Mouse (Mus musculus) Patski (cell line): Measurements from ENCODE around the gene Rbpj. TPM values are rescaled to one million over a fixed set of nuclear protein-coding genes. Genes with fewer than 3 reads are reported as not detected.

Experiments
- ATAC-seq: fragments of 100-300 bp; one replicate; pipeline ENCODE4 v1.8.0; 2021
- CTCF ChIA-PET: fragments of 350-600 bp; sonication (Branson Sonifier 250); formaldehyde crosslinking; loops from one replicate; lab custom pipeline; 2022; ENCODE audit warnings: inconsistent platforms; lab: Charles Lee
- POLR2A ChIA-PET: fragments of 350-600 bp; sonication (Branson Sonifier 250); formaldehyde crosslinking; loops from one replicate; lab custom pipeline; 2022; ENCODE audit warnings: antibody characterized with exemption, inconsistent platforms; lab: Charles Lee
- DNase-seq: peaks from one replicate; pipeline ENCODE4 v3.0.0-alpha.2; 2011; ENCODE audit warnings: low read depth, low spot score
- H3K27me3 ChIP-seq: fragments of 371-371 bp; one replicate; pipeline ENCODE4 v1.5.1; 2021
- CTCF ChIP-seq: fragments of 100-300 bp; IDR thresholded peaks from one replicate; pipeline ENCODE4 v1.5.1; 2021
- in situ Hi-C: fragments of 300-500 bp; cut with MboI; formaldehyde crosslinking; loops from 3 replicates; pipeline ENCODE4 v1.11.1; 2018; ENCODE audit warnings: low pct_unique_long_range_greater_than_20kb, mixed read lengths
- polyA plus RNA-seq: library from polyadenylated mRNA; unstranded; gene quantifications from one replicate; pipeline ENCODE4 v1.2.3, GENCODE M21; 2021

The Rbpj gene
- polyA plus RNA-seq, 1 experiment from 2014 or later: 64.2 TPM

DNA sequence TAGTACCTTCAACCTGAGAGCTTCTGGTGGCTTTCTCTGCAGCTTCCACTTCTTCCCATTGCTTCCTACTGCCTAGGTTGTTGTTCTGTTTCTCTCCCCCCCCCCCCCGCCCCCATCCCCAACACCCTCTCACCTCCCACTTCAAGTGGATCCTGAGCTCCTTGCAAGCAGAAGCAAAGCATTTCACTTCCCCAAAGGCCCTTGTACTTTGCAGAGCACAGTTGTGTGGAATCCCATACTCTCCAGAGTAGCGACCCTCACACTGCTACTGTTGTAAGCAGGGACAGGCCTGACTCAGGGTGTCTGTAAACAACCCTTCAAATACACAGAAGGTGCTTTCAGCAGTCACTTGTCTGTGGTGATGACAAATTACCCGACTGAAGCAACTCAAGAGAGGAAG lies 37.3 kb downstream of the Rbpj start:
- ChIA-PET POLR2A (no interaction called here), CTCF (interaction anchor here (0.8 to 3.7 kb wide), 5 partner anchors 10 to 90 kb away, joined by 3 to 12 read pairs (median 3); no protein-coding TSS in a partner anchor)
- DNase-seq (no peak), ATAC-seq (no peak)
- H3K27me3 ChIP-seq: no peaks in the 10 kb centered on the region
- in situ Hi-C loops: no loop called here
- no peak for TF ChIP-seq CTCF

DNA sequence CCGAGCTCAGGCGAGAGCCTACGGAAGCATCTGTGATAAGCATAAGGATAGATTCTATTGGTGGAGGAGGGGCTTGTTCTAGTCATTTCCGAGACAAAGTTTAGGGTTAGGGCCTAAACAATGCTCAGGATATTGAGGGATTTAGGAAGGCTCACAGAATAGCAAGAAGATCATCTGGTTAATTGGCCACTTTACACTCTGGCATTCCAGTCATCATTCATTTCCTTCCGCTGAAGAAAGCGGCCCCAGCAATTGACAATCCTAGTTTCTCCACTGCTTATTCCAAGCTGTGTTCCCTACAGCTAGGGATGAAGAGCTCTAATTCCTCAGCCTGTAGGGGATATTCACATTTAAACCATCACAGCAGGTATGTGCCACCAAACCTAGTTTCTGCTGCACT lies 39.8 kb downstream of the Rbpj start:
- POLR2A ChIA-PET: no interaction called here
- ATAC-seq (no peak), DNase-seq (no peak)
- CTCF ChIA-PET: interaction anchor here (0.8 to 1.4 kb wide), 3 partner anchors 11 to 151 kb away, joined by 3 to 4 read pairs (median 3); no protein-coding TSS in a partner anchor
- no peaks in the 10 kb centered on the region for H3K27me3 ChIP-seq
- in situ Hi-C loops: no loop called here
- TF ChIP-seq CTCF: no peak

DNA sequence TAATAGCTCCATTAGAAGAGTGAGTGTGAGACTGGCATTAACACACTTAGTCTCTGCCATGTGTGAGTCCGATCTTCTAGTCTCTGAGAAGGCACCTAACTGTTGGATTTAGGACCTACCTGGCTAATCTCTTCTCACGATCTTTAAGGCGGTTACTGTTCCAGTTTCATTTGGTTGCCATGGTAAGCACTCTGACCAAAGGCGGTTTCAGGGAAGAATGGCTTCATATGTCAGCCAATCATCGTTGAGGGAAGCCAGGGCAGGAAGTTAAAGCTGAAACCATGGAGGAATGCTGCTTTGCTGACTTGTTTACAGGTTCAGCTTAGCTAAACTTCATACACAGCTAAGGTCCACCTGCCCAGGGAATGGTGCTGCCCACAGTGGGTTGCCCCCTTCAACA lies 41.4 kb downstream of the Rbpj start:
- H3K27me3 ChIP-seq: no peaks in the 10 kb centered on the region
- ATAC-seq: no peak
- no peak for TF ChIP-seq CTCF
- POLR2A ChIA-PET: no interaction called here
- in situ Hi-C loops: no loop called here
- no peak for DNase-seq
- CTCF ChIA-PET: interaction anchor here (0.7 to 1.2 kb wide), 2 partner anchors 9 to 10 kb away, joined by 3 to 4 read pairs; no protein-coding TSS in a partner anchor

GRCm38 (mm10) chr5:53509465-53509864 lies 43.5 kb downstream of the Rbpj start:
- ATAC-seq: peak; percentile 56

DNA sequence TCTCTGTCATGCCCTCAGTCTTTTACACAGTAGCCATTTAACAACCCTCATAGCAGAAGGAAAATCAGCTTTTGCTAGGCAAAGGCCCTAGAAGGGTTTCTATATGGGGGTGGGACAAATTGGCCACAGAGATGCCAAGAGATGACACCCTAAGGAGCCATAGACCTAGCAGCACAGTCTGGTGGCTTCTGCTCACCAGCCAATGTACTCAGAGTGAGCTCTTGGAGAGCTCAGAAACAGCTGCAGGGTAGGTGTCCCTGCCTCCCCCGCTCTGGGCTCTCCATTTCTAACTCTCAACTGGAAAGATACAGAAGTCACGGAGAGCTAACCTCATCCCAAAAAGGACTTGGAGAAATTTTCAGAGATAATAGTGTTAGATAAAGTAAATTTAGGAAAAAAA lies 44.0 kb downstream of the Rbpj start:
- in situ Hi-C loops: no loop called here
- DNase-seq (no peak), ATAC-seq (no peak)
- ChIA-PET POLR2A (interaction anchor here (0.5 to 0.7 kb wide), 2 partner anchors 10 to 24 kb away, joined by 3 read pairs; no protein-coding TSS in a partner anchor), CTCF (interaction anchor here (1.0 to 2.8 kb wide), 4 partner anchors 10 to 81 kb away, joined by 4 to 9 read pairs (median 4); no protein-coding TSS in a partner anchor)
- no peaks in the 10 kb centered on the region for H3K27me3 ChIP-seq
- TF ChIP-seq CTCF: no peak

More at GRCm38 (mm10) chr5:53509465-53509864, 43.5 kb downstream of the Rbpj start:
- no peaks in the 10 kb centered on the region for H3K27me3 ChIP-seq
- ChIA-PET POLR2A (interaction anchor here (0.5 to 0.9 kb wide), 3 partner anchors 9 to 23 kb away, joined by 3 read pairs; no protein-coding TSS in a partner anchor), CTCF (interaction anchor here (1.0 to 2.8 kb wide), 5 partner anchors 10 to 80 kb away, joined by 3 to 9 read pairs (median 4); no protein-coding TSS in a partner anchor)
- no peak for DNase-seq
- TF ChIP-seq CTCF: no peak
- in situ Hi-C loops: no loop called here

GRCm38 (mm10) chr5:53511426-53511825 lies 45.5 kb downstream of the Rbpj start:
- CTCF ChIA-PET: interaction anchor here (1.6 to 3.3 kb wide), 2 partner anchors 10 to 14 kb away, joined by 5 to 12 read pairs; no protein-coding TSS in a partner anchor
- POLR2A ChIA-PET: no interaction called here
- in situ Hi-C loops: no loop called here
- no peak for TF ChIP-seq CTCF
- no peaks in the 10 kb centered on the region for H3K27me3 ChIP-seq
- DNase-seq (no peak), ATAC-seq (no peak)

DNA sequence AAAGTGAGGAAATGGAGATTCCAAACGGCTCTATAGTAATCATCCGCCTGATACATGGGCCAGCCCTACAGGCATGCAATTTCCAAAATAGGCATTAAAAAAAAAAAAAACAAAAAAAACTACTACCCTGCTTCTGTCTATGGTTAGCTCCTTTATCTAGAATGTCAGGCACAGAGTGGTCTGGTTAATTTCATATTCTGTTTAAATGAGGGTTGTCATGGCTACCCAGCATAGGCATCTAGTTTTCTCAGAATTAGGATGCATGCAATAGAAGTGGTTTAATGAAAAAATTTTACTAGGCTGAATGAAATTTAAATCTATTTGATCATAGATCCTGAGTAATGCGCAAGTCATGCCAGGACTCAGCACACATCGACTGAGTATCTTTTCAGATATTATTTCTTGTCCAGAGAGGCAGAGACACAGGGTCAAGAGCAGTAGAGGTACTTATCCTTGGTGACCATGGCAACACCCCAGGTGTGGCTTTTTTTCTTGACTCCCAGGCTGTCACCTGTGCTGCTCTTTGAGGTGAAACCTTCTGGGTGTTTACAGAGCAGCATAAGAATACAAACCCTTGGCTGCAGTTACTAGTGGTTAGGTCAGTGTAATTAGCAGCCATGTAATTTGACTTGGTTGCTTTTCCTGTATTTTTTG lies 49.1 kb downstream of the Rbpj start:
- no peak for DNase-seq
- ATAC-seq: no peak
- in situ Hi-C loops: no loop called here

DNA sequence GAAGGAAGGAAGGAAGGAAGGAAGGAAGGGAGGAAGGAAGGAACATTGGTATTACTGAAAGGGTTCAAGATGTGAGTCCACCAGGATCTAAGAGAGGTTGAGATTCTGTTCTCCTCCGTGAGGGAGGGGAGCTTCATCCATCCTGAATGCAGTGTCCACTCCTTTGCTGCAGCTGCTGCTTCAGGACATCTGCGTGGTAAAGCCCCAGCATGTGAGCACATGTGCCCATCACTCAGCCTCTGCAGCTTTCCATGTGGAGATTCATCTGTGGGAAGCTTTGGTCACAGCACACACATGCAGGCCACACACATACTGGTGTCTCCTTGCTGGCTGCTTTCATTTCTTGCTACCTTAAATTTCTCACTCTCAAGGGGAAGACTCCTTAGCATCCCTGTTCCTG lies 50.5 kb downstream of the Rbpj start:
- ChIA-PET POLR2A (no interaction called here), CTCF (interaction anchor here (1.0 to 1.5 kb wide), 3 partner anchors 9 to 11 kb away, joined by 3 read pairs; no protein-coding TSS in a partner anchor)
- ATAC-seq (no peak), DNase-seq (no peak)
- in situ Hi-C loops: no loop called here
- no peak for TF ChIP-seq CTCF
- no peaks in the 10 kb centered on the region for H3K27me3 ChIP-seq

More for the DNA sequence above, 49.1 kb downstream of the Rbpj start:
- CTCF ChIA-PET: interaction anchor here (0.8 to 3.3 kb wide), 3 partner anchors 10 to 21 kb away, joined by 4 to 12 read pairs (median 5); no protein-coding TSS in a partner anchor
- POLR2A ChIA-PET: no interaction called here
- TF ChIP-seq CTCF: no peak
- H3K27me3 ChIP-seq: no peaks in the 10 kb centered on the region

GRCm38 (mm10) chr5:53517802-53518201 lies 51.9 kb downstream of the Rbpj start:
- in situ Hi-C loops: no loop called here
- DNase-seq (no peak), ATAC-seq (no peak)
- TF ChIP-seq CTCF: no peak
- CTCF ChIA-PET: interaction anchor here (0.9 to 1.2 kb wide), 3 partner anchors 15 to 54 kb away, joined by 3 to 4 read pairs (median 3); no protein-coding TSS in a partner anchor
- POLR2A ChIA-PET: interaction anchor here (1.0 to 1.7 kb wide), 2 partner anchors 9 to 17 kb away, joined by 3 read pairs; no protein-coding TSS in a partner anchor
- no peaks in the 10 kb centered on the region for H3K27me3 ChIP-seq

DNA sequence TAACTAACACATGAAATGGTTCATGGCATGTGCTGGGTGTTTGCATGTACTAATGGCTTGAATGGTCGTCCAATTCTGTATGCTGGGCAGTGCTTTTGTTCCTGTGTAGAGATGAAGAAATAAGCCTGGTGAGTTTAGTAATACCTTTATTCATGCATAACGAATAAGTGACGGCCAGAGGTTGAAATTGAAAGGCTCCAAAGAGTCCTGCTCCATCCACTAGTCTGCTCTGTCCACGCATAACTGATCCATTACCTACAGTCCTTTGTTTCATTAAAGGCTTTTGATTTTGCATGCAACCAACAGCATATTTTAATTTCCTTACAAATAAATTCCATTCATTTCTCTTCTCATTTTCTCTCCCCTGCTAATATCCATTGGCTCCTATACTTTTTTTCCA lies 53.2 kb downstream of the Rbpj start:
- ChIA-PET CTCF (no interaction called here), POLR2A (no interaction called here)
- DNase-seq (peak; percentile 48), ATAC-seq (peak; percentile 82)
- no peaks in the 10 kb centered on the region for H3K27me3 ChIP-seq
- TF ChIP-seq CTCF: no peak
- in situ Hi-C loops: no loop called here
